ENCODE assay signal across 14 mouse cellular contexts in the genomic region with DNA sequence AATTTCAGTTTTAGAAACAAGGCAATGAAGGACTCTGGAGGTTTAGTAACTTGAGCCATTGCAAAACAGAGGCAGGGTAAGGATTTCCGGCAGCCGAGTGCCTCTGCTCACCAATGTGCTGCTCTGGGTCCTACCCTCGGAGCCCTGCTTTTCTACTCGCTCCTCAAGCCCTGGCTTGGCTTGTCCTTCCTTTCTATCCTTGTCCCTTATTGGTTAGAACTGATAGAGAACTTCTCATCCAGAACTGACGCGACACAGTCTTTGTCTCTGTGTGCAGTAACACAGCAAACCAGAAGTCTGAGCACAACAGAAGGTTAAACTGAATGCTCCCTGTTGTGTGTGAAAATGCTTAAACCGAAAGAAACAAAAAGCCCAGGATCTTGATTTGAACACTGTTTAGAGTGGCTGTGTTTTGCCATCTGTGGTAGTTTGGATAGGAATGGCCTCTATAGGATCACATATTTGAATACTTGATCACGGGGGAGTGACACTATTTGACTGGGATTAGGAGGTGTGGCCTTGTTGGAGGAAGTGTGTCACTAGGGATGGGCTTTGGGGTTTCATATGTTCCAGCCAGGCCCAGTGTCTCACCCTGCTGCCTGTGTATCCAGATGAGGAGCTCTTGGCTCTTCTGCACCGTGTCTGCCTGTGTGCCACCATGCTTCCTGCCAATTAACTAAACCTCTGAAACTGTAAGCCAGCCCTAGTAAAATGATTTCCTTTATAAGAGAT.
DNase-seq lines count a peak whose midpoint lies in the region; ATAC-seq and TF ChIP-seq lines count a peak whose summit lies in the region.
"Had no signal": no experiment of that assay in that cellular context is flagged by ENCODE, and none has a peak within 500 bp of the region (broad histone marks: within the 10 kb centered on the region; RNA-seq: fewer than 3 reads in every experiment).

No protein-coding gene starts in this region.

- H3K9ac ChIP-seq in forebrain, embryonic 11.5 days (ENCODE audit: low read length): no peak overlapping the region
- no peak overlapping the region for H3K9ac ChIP-seq in forebrain, embryonic 12.5 days
- H3K9ac ChIP-seq in lung, embryonic 14.5 days: no peak overlapping the region
- no peak overlapping the region for H3K9ac ChIP-seq in embryonic facial prominence, embryonic 12.5 days
- H3K9ac ChIP-seq: liver, embryonic 14.5 days; midbrain, embryonic 12.5 days had no signal

- no peak overlapping the region for H3K4me2 ChIP-seq in forebrain, embryonic 11.5 days (ENCODE audit: low read depth, low read length, severe bottlenecking)
- H3K4me2 ChIP-seq in forebrain, embryonic 12.5 days: no peak overlapping the region
- no peak overlapping the region for H3K4me2 ChIP-seq in lung, embryonic 14.5 days
- H3K4me2 ChIP-seq in embryonic facial prominence, embryonic 12.5 days (replicated peaks): no peak overlapping the region
- H3K4me2 ChIP-seq: midbrain, embryonic 12.5 days had no signal

- DNase-seq in forebrain, embryonic 11.5 days (ENCODE audit: low spot score): no peak
- DNase-seq in lung, embryonic 14.5 days: no peak
- no peak for DNase-seq in lung, postnatal 14 days
- no peak for DNase-seq in right cerebral cortex, adult 2 months (ENCODE audit: low spot score in 2 of 2)
- DNase-seq in urinary bladder, postnatal 25 days (ENCODE audit: low spot score): no peak
- DNase-seq: adrenal gland, postnatal 10 days; B cell, adult 2 months; kidney, adult 9 months; layer of hippocampus, postnatal 36 days had no signal

- H3K27me3 ChIP-seq in forebrain, embryonic 11.5 days (ENCODE audit: control insufficient read depth, insufficient read depth, low read length): no peaks in the 10 kb centered on the region
- H3K27me3 ChIP-seq in forebrain, embryonic 12.5 days: peaks cover 4% of the 10 kb centered on the region; the same call in 1 of the 2 replicates
- no peaks in the 10 kb centered on the region for H3K27me3 ChIP-seq in lung, embryonic 14.5 days (ENCODE audit: insufficient read depth, low read length)
- H3K27me3 ChIP-seq in embryonic facial prominence, embryonic 12.5 days: no peaks in the 10 kb centered on the region
- H3K27me3 ChIP-seq: midbrain, embryonic 12.5 days had no signal

- H3K27ac ChIP-seq in forebrain, embryonic 11.5 days (ENCODE audit: low read depth, low read length): no peak overlapping the region
- no peak overlapping the region for H3K27ac ChIP-seq in forebrain, embryonic 12.5 days
- 0 out of 2 replicates have a peak overlapping the region, but pooled peaks have one; percentile 3 for H3K27ac ChIP-seq in lung, embryonic 14.5 days (ENCODE audit: low read depth)
- H3K27ac ChIP-seq in embryonic facial prominence, embryonic 12.5 days: peak overlapping the region; percentile 64
- H3K27ac ChIP-seq: liver, embryonic 14.5 days; midbrain, embryonic 12.5 days had no signal

- ATAC-seq in forebrain, embryonic 11.5 days (replicated peaks; ENCODE audit: low FRiP score): 0 out of 2 replicates have a peak, but pooled peaks have one; percentile 46
- ATAC-seq in forebrain, embryonic 12.5 days (ENCODE audit: low FRiP score): no peak
- no peak for ATAC-seq in lung, embryonic 14.5 days (ENCODE audit: insufficient read depth)
- ATAC-seq in embryonic facial prominence, embryonic 12.5 days (ENCODE audit: insufficient number of reproducible peaks, insufficient read depth, low FRiP score, low TSS enrichment): no peak
- ATAC-seq in megakaryocyte, adult 5-6 weeks (ENCODE audit: poor library complexity, severe bottlenecking): peak; percentile 94

- no peaks in the 10 kb centered on the region for H3K9me3 ChIP-seq in forebrain, embryonic 11.5 days (ENCODE audit: control insufficient read depth, low read length)
- H3K9me3 ChIP-seq in forebrain, embryonic 12.5 days: no peaks in the 10 kb centered on the region
- no peaks in the 10 kb centered on the region for H3K9me3 ChIP-seq in lung, embryonic 14.5 days (ENCODE audit: low read depth, low read length)
- H3K9me3 ChIP-seq in embryonic facial prominence, embryonic 12.5 days: no peaks in the 10 kb centered on the region
- H3K9me3 ChIP-seq: midbrain, embryonic 12.5 days had no signal

- no peak for TF ChIP-seq CTCF in lung, embryonic 14.5 days (IDR thresholded peaks at IDR 0.05; ENCODE audit: low read depth)

- H3K4me3 ChIP-seq in forebrain, embryonic 11.5 days (ENCODE audit: low read depth, low read length): no peak overlapping the region
- no peak overlapping the region for H3K4me3 ChIP-seq in forebrain, embryonic 12.5 days (replicated peaks)
- no peak overlapping the region for H3K4me3 ChIP-seq in lung, embryonic 14.5 days (ENCODE audit: low read depth, low read length)
- H3K4me3 ChIP-seq in embryonic facial prominence, embryonic 12.5 days: no peak overlapping the region
- H3K4me3 ChIP-seq: midbrain, embryonic 12.5 days had no signal

- WGBS in forebrain, embryonic 11.5 days: 62% methylated on average over 9 of the region's 9 CpGs
- WGBS in forebrain, embryonic 12.5 days: 52% methylated on average over 9 of the region's 9 CpGs
- WGBS in lung, embryonic 14.5 days: 72% methylated on average over 9 of the region's 9 CpGs
- WGBS in embryonic facial prominence, embryonic 12.5 days: 44% methylated on average over 9 of the region's 9 CpGs

- no peaks in the 10 kb centered on the region for H3K36me3 ChIP-seq in forebrain, embryonic 11.5 days (ENCODE audit: control insufficient read depth, insufficient read depth, low read length)
- H3K36me3 ChIP-seq in forebrain, embryonic 12.5 days (replicated peaks): no peaks in the 10 kb centered on the region
- H3K36me3 ChIP-seq in lung, embryonic 14.5 days (ENCODE audit: insufficient read depth): no peaks in the 10 kb centered on the region
- no peaks in the 10 kb centered on the region for H3K36me3 ChIP-seq in embryonic facial prominence, embryonic 12.5 days
- H3K36me3 ChIP-seq: midbrain, embryonic 12.5 days had no signal

- H3K4me1 ChIP-seq in forebrain, embryonic 11.5 days (replicated peaks; ENCODE audit: control insufficient read depth, insufficient read depth, low read length): peaks cover 5% of the 10 kb centered on the region; the same call in 1 of the 2 replicates
- H3K4me1 ChIP-seq in forebrain, embryonic 12.5 days: peaks cover 13% of the 10 kb centered on the region
- peaks cover 16% of the 10 kb centered on the region for H3K4me1 ChIP-seq in lung, embryonic 14.5 days (ENCODE audit: insufficient read depth)
- peaks cover 35% of the 10 kb centered on the region for H3K4me1 ChIP-seq in embryonic facial prominence, embryonic 12.5 days

Comparison
In these comparisons a context has a peak if more than half of its experiments do, and no peak if none do; other contexts are left out.
1. ATAC-seq: peak in forebrain, embryonic 11.5 days (single experiment) and megakaryocyte, adult 5-6 weeks (single experiment); none in forebrain, embryonic 12.5 days (single experiment), lung, embryonic 14.5 days (single experiment) and embryonic facial prominence, embryonic 12.5 days (single experiment).
2. H3K27ac ChIP-seq: peak in lung, embryonic 14.5 days (single experiment) and embryonic facial prominence, embryonic 12.5 days (single experiment); none in forebrain, embryonic 11.5 days (single experiment) and forebrain, embryonic 12.5 days (single experiment).